Mouse (Mus musculus): ENCODE results near the gene Pam16.

The Pam16 gene
- long read RNA-seq, experiment 1, transcript Pam16-201 (5 exons, 596 nt): major isoform, 65 of 71 reads
- long read RNA-seq, experiment 1, partial matches to known transcripts: 0 of 71 reads
- long read RNA-seq, experiment 1, other reads (novel, unspliced or antisense): 6 of 71 reads
- long read RNA-seq, experiment 2, transcript Pam16-201 (5 exons, 596 nt): major isoform, 79 of 84 reads
- long read RNA-seq, experiment 2, partial matches to known transcripts: 0 of 84 reads
- long read RNA-seq, experiment 2, other reads (novel, unspliced or antisense): 5 of 84 reads

GRCm38 (mm10) chr16:4624481-4625110 lies at the start of gene Pam16:
Gene Pam16 (minus strand): TSS chr16:4624988.
- intact Hi-C loops (cut with DNase I): no loop called here

- intact Hi-C loops (cut with DNase I): no loop called here
These were observed 49.3 kb upstream of the Pam16 start for GRCm38 (mm10) chr16:4674091-4674490.

- intact Hi-C loops (cut with DNase I): no loop called here
These were observed 45.5 kb upstream of the Pam16 start for GRCm38 (mm10) chr16:4670317-4670716.

GRCm38 (mm10) chr16:4667190-4667808 lies 42.5 kb upstream of the Pam16 start:
- intact Hi-C loops (cut with DNase I): loop anchor here (1.0 to 5.0 kb wide), 2 partner anchors 37 to 100 kb away; no protein-coding TSS in a partner anchor

- intact Hi-C loops (cut with DNase I): loop anchor here (5.0 kb wide), 1 partner anchor 98 kb away; no protein-coding TSS in a partner anchor
These were observed 40.9 kb upstream of the Pam16 start for GRCm38 (mm10) chr16:4665726-4666125.

- intact Hi-C loops (cut with DNase I): no loop called here
These were observed 39.0 kb upstream of the Pam16 start for GRCm38 (mm10) chr16:4663806-4664205.

- intact Hi-C loops (cut with DNase I): no loop called here
These were observed 36.8 kb upstream of the Pam16 start for GRCm38 (mm10) chr16:4661605-4662004.

GRCm38 (mm10) chr16:4659326-4659725 lies 34.5 kb upstream of the Pam16 start:
- intact Hi-C loops (cut with DNase I): no loop called here

GRCm38 (mm10) chr16:4658781-4659245 lies 34.0 kb upstream of the Pam16 start:
- intact Hi-C loops (cut with DNase I): no loop called here

- intact Hi-C loops (cut with DNase I): no loop called here
These were observed 31.8 kb upstream of the Pam16 start for GRCm38 (mm10) chr16:4656571-4657081.

- intact Hi-C loops (cut with DNase I): no loop called here
These were observed 31.2 kb upstream of the Pam16 start for GRCm38 (mm10) chr16:4655764-4656570.

GRCm38 (mm10) chr16:4655251-4655734 lies 30.5 kb upstream of the Pam16 start:
- intact Hi-C loops (cut with DNase I): no loop called here

- intact Hi-C loops (cut with DNase I): no loop called here
These were observed 29.9 kb upstream of the Pam16 start for GRCm38 (mm10) chr16:4654706-4655105.

- intact Hi-C loops (cut with DNase I): no loop called here
These were observed 28.1 kb upstream of the Pam16 start for GRCm38 (mm10) chr16:4652707-4653416.

GRCm38 (mm10) chr16:4651624-4652023 lies 26.8 kb upstream of the Pam16 start:
- intact Hi-C loops (cut with DNase I): no loop called here

GRCm38 (mm10) chr16:4651081-4651480 lies 26.3 kb upstream of the Pam16 start:
- intact Hi-C loops (cut with DNase I): no loop called here

- intact Hi-C loops (cut with DNase I): no loop called here
These were observed 25.4 kb upstream of the Pam16 start for GRCm38 (mm10) chr16:4650161-4650560.

GRCm38 (mm10) chr16:4649692-4650091 lies 24.9 kb upstream of the Pam16 start:
- intact Hi-C loops (cut with DNase I): no loop called here

GRCm38 (mm10) chr16:4649211-4649610 lies 24.4 kb upstream of the Pam16 start:
- intact Hi-C loops (cut with DNase I): no loop called here

GRCm38 (mm10) chr16:4648416-4649023 lies 23.7 kb upstream of the Pam16 start:
- intact Hi-C loops (cut with DNase I): no loop called here
